Mouse (Mus musculus): ENCODE measurements at regions not wholly inside any gene's neighbourhood (a gene's known extent, or its start where the extent isn't known, plus 50 kb on each side); places are given as distances from the start of the nearest gene placed in this dataset.
"Not testable (repeated sequence)": the region's sequence is repeated elsewhere in the genome, so short reads cannot be mapped to it uniquely, and the experiment has no call there.

- Histone ChIP-seq H3K4me2 (ENCODE audit: low read depth, low read length) (no peak overlapping the region), H3K4me1 (ENCODE audit: control insufficient read depth, insufficient read depth, low read length) (no peaks in the 10 kb centered on the region), H3K4me3 (ENCODE audit: low read depth, low read length) (no peak overlapping the region), H3K36me3 (ENCODE audit: control insufficient read depth, insufficient read depth, low read length) (no peaks in the 10 kb centered on the region), H3K9ac (replicated peaks; ENCODE audit: low read depth, low read length) (no peak overlapping the region), H3K27ac (ENCODE audit: low read depth, low read length) (no peak overlapping the region), H3K9me3 (ENCODE audit: control insufficient read depth, low read length) (no peaks in the 10 kb centered on the region), H3K27me3 (ENCODE audit: control insufficient read depth, insufficient read depth, low read length) (no peaks in the 10 kb centered on the region)
- WGBS, result 51% methylated on average over 1 of the region's 1 CpGs
- peak; percentile 39; the same call in 1 of the 2 replicates for ATAC-seq (ENCODE audit: low read depth)
These were observed 352.3 kb downstream of the Gm8797 start for GRCm38 (mm10) chr3:6102866-6103265.

DNA sequence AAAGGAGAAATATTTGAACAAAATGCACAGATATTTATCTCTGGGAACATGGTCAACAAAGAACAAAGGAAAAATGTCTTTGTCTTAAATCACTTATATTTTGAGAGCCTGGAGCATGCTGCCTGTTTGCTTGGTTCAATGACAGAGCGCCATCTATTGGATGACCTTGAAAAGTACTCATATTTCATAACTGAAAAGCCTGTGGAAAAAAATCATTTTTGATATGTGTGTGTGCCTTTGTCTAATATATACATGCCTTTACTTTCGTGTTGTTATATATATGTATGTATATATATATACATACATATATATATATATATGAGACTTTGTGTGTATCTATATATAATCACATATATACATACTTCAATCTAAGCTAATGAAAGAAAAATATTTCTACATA, 356.1 kb downstream of the Gm8797 start:
- ATAC-seq (ENCODE audit: low read depth), result peak; percentile 71; the same call in 1 of the 2 replicates
- Histone ChIP-seq H3K27ac (ENCODE audit: low read depth, low read length) (no peak overlapping the region), H3K27me3 (ENCODE audit: control insufficient read depth, insufficient read depth, low read length) (no peaks in the 10 kb centered on the region), H3K4me3 (ENCODE audit: low read depth, low read length) (no peak overlapping the region), H3K4me1 (ENCODE audit: control insufficient read depth, insufficient read depth, low read length) (no peaks in the 10 kb centered on the region), H3K9me3 (ENCODE audit: control insufficient read depth, low read length) (no peaks in the 10 kb centered on the region), H3K4me2 (ENCODE audit: low read depth, low read length) (no peak overlapping the region), H3K9ac (replicated peaks; ENCODE audit: low read depth, low read length) (no peak overlapping the region), H3K36me3 (ENCODE audit: control insufficient read depth, insufficient read depth, low read length) (no peaks in the 10 kb centered on the region)
- 10% methylated on average over 2 of the region's 2 CpGs for WGBS

GRCm38 (mm10) chr3:6107377-6108155, 357.0 kb downstream of the Gm8797 start:
- H3K4me1 ChIP-seq (ENCODE audit: control insufficient read depth, insufficient read depth, low read length), result no peaks in the 10 kb centered on the region
- H3K9me3 ChIP-seq (ENCODE audit: control insufficient read depth, low read length), result no peaks in the 10 kb centered on the region
- no peak for ATAC-seq (ENCODE audit: low read depth)
- no peak overlapping the region for H3K4me3 ChIP-seq (ENCODE audit: low read depth, low read length)
- no peak overlapping the region for H3K9ac ChIP-seq (replicated peaks; ENCODE audit: low read depth, low read length)
- no peaks in the 10 kb centered on the region for H3K36me3 ChIP-seq (ENCODE audit: control insufficient read depth, insufficient read depth, low read length)
- 85% methylated on average over 8 of the region's 8 CpGs for WGBS
- no peak overlapping the region for H3K4me2 ChIP-seq (ENCODE audit: low read depth, low read length)
- H3K27ac ChIP-seq (ENCODE audit: low read depth, low read length), result no peak overlapping the region
- H3K27me3 ChIP-seq (ENCODE audit: control insufficient read depth, insufficient read depth, low read length), result no peaks in the 10 kb centered on the region

DNA sequence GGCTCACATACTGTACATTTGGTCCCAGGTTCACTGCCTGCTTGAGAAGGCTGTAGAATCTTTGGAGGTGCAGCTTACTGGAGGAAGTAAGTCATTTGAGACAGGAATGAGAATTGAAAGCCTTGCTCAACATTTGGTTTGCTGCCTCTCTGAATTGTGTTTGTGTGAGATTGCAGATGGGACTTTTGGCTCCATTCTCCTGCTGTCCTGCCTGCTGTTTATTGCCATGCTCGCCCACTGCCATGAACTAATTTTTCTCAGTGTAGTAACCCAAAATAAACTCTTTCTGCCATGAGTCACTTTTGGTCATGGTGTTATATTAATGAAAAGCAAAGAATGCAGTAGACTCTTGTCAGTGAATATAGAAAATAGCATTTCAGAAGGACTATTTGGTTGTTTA, 368.1 kb downstream of the Gm8797 start:
- 62% methylated on average over 1 of the region's 1 CpGs for WGBS

GRCm38 (mm10) chr3:6135754-6136153, 385.1 kb downstream of the Gm8797 start:
- ATAC-seq (ENCODE audit: low read depth); H3K27ac ChIP-seq (ENCODE audit: low read depth, low read length); H3K27me3 ChIP-seq (ENCODE audit: control insufficient read depth, insufficient read depth, low read length); H3K9me3 ChIP-seq (ENCODE audit: control insufficient read depth, low read length); H3K36me3 ChIP-seq (ENCODE audit: control insufficient read depth, insufficient read depth, low read length); H3K4me1 ChIP-seq (ENCODE audit: control insufficient read depth, insufficient read depth, low read length); H3K4me3 ChIP-seq (ENCODE audit: low read depth, low read length); H3K9ac ChIP-seq (replicated peaks; ENCODE audit: low read depth, low read length); H3K4me2 ChIP-seq (ENCODE audit: low read depth, low read length): not testable (repeated sequence)
- 75% methylated on average over 9 of the region's 9 CpGs for WGBS

More for the DNA sequence above, 368.1 kb downstream of the Gm8797 start:
- H3K9me3 ChIP-seq (ENCODE audit: control insufficient read depth, low read length), result no peaks in the 10 kb centered on the region
- H3K27ac ChIP-seq (ENCODE audit: low read depth, low read length), result no peak overlapping the region
- H3K36me3 ChIP-seq (ENCODE audit: control insufficient read depth, insufficient read depth, low read length), result no peaks in the 10 kb centered on the region
- no peak for ATAC-seq (ENCODE audit: low read depth)
- no peak overlapping the region for H3K4me2 ChIP-seq (ENCODE audit: low read depth, low read length)
- no peak overlapping the region for H3K4me3 ChIP-seq (ENCODE audit: low read depth, low read length)
- H3K27me3 ChIP-seq (ENCODE audit: control insufficient read depth, insufficient read depth, low read length), result no peaks in the 10 kb centered on the region
- no peak overlapping the region for H3K9ac ChIP-seq (replicated peaks; ENCODE audit: low read depth, low read length)
- no peaks in the 10 kb centered on the region for H3K4me1 ChIP-seq (ENCODE audit: control insufficient read depth, insufficient read depth, low read length)

- 93% methylated on average over 17 of the region's 17 CpGs for WGBS
- Histone ChIP-seq H3K4me2 (ENCODE audit: low read depth, low read length) (no peak overlapping the region), H3K27ac (ENCODE audit: low read depth, low read length) (no peak overlapping the region), H3K9me3 (ENCODE audit: control insufficient read depth, low read length) (no peaks in the 10 kb centered on the region), H3K27me3 (ENCODE audit: control insufficient read depth, insufficient read depth, low read length) (no peaks in the 10 kb centered on the region), H3K9ac (replicated peaks; ENCODE audit: low read depth, low read length) (no peak overlapping the region), H3K4me1 (ENCODE audit: control insufficient read depth, insufficient read depth, low read length) (no peaks in the 10 kb centered on the region), H3K4me3 (ENCODE audit: low read depth, low read length) (no peak overlapping the region), H3K36me3 (ENCODE audit: control insufficient read depth, insufficient read depth, low read length) (no peaks in the 10 kb centered on the region)
- no peak for ATAC-seq (ENCODE audit: low read depth)
These were observed 386.8 kb downstream of the Gm8797 start for GRCm38 (mm10) chr3:6137374-6137773.

DNA sequence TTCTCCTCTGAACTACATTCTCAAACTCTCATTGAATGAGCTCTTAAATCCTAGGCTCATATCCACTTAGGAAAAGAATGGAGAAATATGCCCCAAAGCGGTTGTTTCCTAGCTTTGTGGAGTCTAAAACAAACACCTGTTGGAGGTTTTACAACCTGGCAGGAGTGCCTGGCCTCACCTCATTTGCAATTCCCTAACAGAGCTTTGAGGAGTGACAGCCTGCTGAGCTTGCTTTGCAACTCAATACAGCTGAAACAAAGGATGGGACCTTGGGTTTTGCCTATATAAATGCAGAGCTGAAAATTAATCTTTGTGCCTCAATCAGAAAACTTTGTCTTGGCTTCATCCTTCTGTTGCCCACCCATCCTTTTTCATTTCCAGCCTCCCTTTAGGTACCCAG, 423.2 kb downstream of the Gm8797 start:
- H3K36me3 ChIP-seq (ENCODE audit: control insufficient read depth, insufficient read depth, low read length), result no peaks in the 10 kb centered on the region
- no peak overlapping the region for H3K4me2 ChIP-seq (ENCODE audit: low read depth, low read length)
- no peak overlapping the region for H3K27ac ChIP-seq (ENCODE audit: low read depth, low read length)
- WGBS, result 14% methylated on average over 1 of the region's 1 CpGs
- ATAC-seq (ENCODE audit: low read depth), result no peak
- no peaks in the 10 kb centered on the region for H3K9me3 ChIP-seq (ENCODE audit: control insufficient read depth, low read length)
- H3K4me3 ChIP-seq (ENCODE audit: low read depth, low read length), result no peak overlapping the region
- H3K9ac ChIP-seq (replicated peaks; ENCODE audit: low read depth, low read length), result no peak overlapping the region
- H3K4me1 ChIP-seq (ENCODE audit: control insufficient read depth, insufficient read depth, low read length), result no peaks in the 10 kb centered on the region
- H3K27me3 ChIP-seq (ENCODE audit: control insufficient read depth, insufficient read depth, low read length), result no peaks in the 10 kb centered on the region

DNA sequence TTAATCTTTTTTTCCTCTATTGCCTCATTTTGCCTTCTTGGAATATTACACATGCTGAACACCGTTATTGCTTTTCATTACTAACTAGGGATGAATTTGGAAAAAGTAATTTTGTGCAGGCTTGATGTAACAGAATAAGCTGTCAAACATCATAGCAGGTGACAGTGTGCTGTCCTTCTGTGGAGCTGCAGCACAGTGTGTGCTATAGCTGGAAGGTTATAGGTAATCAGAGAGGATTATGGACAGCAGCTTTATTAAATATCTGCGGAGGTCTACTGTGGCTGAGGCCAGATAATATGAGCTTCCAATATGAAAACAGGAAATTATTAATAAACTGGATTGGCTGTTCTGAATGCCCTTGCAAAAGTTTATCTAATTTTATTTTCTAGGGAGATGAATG, 431.9 kb downstream of the Gm8797 start:
- Histone ChIP-seq H3K4me1 (ENCODE audit: control insufficient read depth, insufficient read depth, low read length) (no peaks in the 10 kb centered on the region), H3K4me2 (ENCODE audit: low read depth, low read length) (no peak overlapping the region), H3K9me3 (ENCODE audit: control insufficient read depth, low read length) (no peaks in the 10 kb centered on the region), H3K4me3 (ENCODE audit: low read depth, low read length) (no peak overlapping the region), H3K36me3 (ENCODE audit: control insufficient read depth, insufficient read depth, low read length) (no peaks in the 10 kb centered on the region), H3K9ac (replicated peaks; ENCODE audit: low read depth, low read length) (no peak overlapping the region), H3K27ac (ENCODE audit: low read depth, low read length) (no peak overlapping the region), H3K27me3 (ENCODE audit: control insufficient read depth, insufficient read depth, low read length) (no peaks in the 10 kb centered on the region)
- no peak for ATAC-seq (ENCODE audit: low read depth)
- 74% methylated on average over 2 of the region's 2 CpGs for whole genome bisulfite sequencing

DNA sequence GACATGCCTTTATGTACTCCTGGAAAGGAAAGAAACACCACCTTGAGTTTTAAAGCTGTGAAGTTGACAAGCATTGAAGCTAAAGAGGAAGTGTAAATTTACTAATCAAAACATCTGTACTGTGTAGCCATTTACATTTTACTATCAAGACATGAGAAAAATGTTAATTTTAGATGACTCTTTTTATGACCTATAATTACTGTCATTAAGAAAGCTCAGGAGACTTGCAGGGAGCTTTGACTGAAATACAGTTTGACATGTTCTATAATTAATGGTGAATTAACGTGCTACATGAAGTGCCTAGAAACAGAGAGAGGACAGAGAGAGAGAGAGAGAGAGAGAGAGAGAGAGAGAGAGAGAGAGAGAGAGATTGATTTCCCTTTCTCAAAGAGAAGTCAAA, 432.8 kb downstream of the Gm8797 start:
- ATAC-seq (ENCODE audit: low read depth), result no peak; the same call in 1 of the 2 replicates
- 7% methylated on average over 1 of the region's 1 CpGs for WGBS
- Histone ChIP-seq H3K27me3 (ENCODE audit: control insufficient read depth, insufficient read depth, low read length) (no peaks in the 10 kb centered on the region), H3K27ac (ENCODE audit: low read depth, low read length) (no peak overlapping the region), H3K9ac (replicated peaks; ENCODE audit: low read depth, low read length) (no peak overlapping the region), H3K4me2 (ENCODE audit: low read depth, low read length) (no peak overlapping the region), H3K4me1 (ENCODE audit: control insufficient read depth, insufficient read depth, low read length) (no peaks in the 10 kb centered on the region), H3K36me3 (ENCODE audit: control insufficient read depth, insufficient read depth, low read length) (no peaks in the 10 kb centered on the region), H3K9me3 (ENCODE audit: control insufficient read depth, low read length) (no peaks in the 10 kb centered on the region), H3K4me3 (ENCODE audit: low read depth, low read length) (no peak overlapping the region)
